Mouse (Mus musculus) erythroblast, embryonic 14.5 days (primary cell): ENCODE data around the gene B230219D22Rik.
"Not testable (repeated sequence)": the region's sequence is repeated elsewhere in the genome, so short reads cannot be mapped to it uniquely, and the experiment has no call there.

Experiments
- GATA1 ChIP-seq: IDR thresholded peaks from 2 replicates; pipeline ENCODE4 v1.6.1; 2012; ENCODE audit warnings: low read length, inconsistent platforms, mixed read lengths
- TAL1 ChIP-seq: IDR thresholded peaks from 3 replicates; pipeline ENCODE4 v1.6.1; 2012; ENCODE audit warnings: low read length, inconsistent platforms, mixed read lengths

DNA sequence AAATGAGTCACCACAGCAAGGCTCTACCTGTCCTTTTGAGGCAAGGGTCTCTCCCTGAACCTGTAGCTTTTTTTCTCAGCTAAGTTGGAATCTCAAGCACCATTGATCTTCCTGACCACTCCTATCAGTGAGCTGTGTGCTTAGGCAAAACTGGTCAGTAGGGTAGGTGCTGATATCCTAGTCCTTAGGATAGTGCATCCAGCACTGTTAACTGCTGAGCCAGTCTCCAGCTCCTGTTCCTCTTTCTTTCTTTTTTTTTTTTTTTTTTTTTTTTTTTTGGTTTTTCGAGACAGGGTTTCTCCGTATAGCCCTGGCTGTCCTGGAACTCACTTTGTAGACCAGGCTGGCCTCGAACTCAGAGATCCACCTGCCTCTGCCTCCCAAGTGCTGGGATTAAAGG is 3.1 kb downstream of the B230219D22Rik start:
- not testable (repeated sequence) for TF ChIP-seq TAL1, GATA1
